Mouse (Mus musculus) myocyte (in vitro differentiated cells): ENCODE results near the gene Col16a1.

Source experiments
- MAX ChIP-seq: IDR thresholded peaks from one replicate; pipeline ENCODE4 v1.6.1; 2011; ENCODE audit warnings: low read depth, mild to moderate bottlenecking, control low read depth
- MYOG ChIP-seq, 3 experiments: IDR thresholded peaks; one replicate each; pipeline ENCODE4 v1.6.1; 2011; ENCODE audit warnings: control low read depth in 2 of 3, low read depth in 2 of 3, mild to moderate bottlenecking in 2 of 3; ENCODE audit not compliant: insufficient read length in 2 of 3, control insufficient read depth in 1 of 3, insufficient read depth in 1 of 3
- POLR2A ChIP-seq: IDR thresholded peaks from one replicate; pipeline ENCODE4 v1.6.1; 2011; ENCODE audit warnings: low read depth, mild to moderate bottlenecking, control low read depth, moderate library complexity; ENCODE audit not compliant: insufficient read length
- POLR2AphosphoS2 ChIP-seq: IDR thresholded peaks from one replicate; pipeline ENCODE4 v1.6.1; 2011; ENCODE audit warnings: low read depth, control low read depth; ENCODE audit not compliant: insufficient read length
- SRF ChIP-seq: IDR thresholded peaks from one replicate; pipeline ENCODE4 v1.6.1; 2011; ENCODE audit warnings: low read depth; ENCODE audit not compliant: control insufficient read depth, insufficient read length
- TCF12 ChIP-seq: IDR thresholded peaks from one replicate; pipeline ENCODE4 v1.6.1; 2011; ENCODE audit warnings: mild to moderate bottlenecking, control low read depth; ENCODE audit not compliant: poor library complexity, insufficient read depth, severe bottlenecking
- USF1 ChIP-seq: IDR thresholded peaks from one replicate; pipeline ENCODE4 v1.6.1; 2011; ENCODE audit warnings: low read depth, mild to moderate bottlenecking, control low read depth, moderate library complexity

DNA sequence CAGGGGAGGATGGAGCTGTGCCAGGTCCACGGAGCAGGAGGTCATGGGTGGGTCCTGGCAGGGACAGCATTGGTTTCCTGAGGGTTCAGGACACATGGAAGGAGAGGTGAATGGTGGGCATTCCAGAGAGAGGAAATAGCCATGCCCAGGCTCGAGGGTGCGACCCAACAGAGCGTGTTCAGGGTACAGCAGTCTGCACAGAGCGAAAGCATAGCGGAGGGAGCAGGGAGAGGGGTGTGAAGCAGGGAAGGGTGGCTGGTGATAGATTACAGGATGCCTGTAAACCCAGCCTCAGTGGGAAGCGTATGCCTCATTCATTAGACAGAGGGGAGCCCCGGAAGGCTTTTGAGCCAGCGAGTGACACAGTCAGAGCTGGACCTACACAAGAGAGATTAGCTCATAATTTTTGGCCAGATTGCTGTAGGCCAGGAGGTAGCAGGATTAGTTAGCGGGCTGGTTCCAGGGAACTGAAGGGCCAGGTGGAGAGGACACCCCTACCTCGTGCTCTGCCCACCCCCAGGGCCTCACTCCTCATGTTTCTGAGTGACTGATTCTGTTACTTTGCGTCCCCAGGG is 37.7 kb downstream of the Col16a1 start:
- TF ChIP-seq USF1: no peak
- TF ChIP-seq POLR2A: no peak
- no peak for TF ChIP-seq SRF
- no peak for TF ChIP-seq MAX
- no peak for TF ChIP-seq POLR2AphosphoS2
- no peak for TF ChIP-seq TCF12
- no peak for TF ChIP-seq MYOG (IDR thresholded peaks at IDR 0.05; ENCODE audit: control insufficient read depth in 1 of 3, insufficient read depth in 1 of 3, insufficient read length in 2 of 3, low read depth in 2 of 3)
